Mouse (Mus musculus): ENCODE results near the gene Pms2. TPM values are rescaled to one million over a fixed set of nuclear protein-coding genes. Genes with fewer than 3 reads are reported as not detected.

Pms2 gene
- polyA plus RNA-seq, 1 experiment = 0.70 TPM

DNA sequence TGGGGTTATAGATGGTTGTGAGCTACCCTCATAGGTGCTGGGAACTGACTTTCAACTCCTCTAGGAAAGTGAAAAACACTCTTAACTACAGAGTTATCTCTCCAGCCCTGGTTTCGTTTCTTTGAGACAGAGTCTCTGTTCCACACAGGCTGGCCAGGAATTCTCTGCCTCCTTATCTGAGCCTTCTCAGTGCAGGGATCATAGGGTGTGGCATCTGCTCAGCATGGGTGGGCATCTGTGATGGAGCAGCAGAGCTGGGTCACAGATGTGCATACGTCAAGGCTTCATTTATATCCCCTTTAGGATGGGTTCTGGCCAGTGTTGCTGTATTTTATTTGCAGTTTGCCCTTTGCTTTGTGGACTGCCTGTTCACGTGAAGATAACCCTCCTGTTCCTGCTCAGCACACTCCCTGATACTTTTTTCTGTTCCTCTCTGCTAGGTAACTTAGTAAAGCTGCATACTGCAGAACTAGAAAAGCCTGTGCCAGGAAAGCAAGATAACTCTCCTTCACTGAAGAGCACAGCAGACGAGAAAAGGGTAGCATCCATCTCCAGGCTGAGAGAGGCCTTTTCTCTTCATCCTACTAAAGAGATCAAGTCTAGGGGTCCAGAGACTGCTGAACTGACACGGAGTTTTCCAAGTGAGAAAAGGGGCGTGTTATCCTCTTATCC lies 15.2 kb downstream of the Pms2 start:
- TF ChIP-seq GATA1 (IDR thresholded peaks at IDR 0.05; ENCODE audit: low read length) = no peak

- TF ChIP-seq GATA1 (IDR thresholded peaks at IDR 0.05; ENCODE audit: low read length) = no peak
Measured at GRCm38 (mm10) chr5:143927875-143928274, 18.1 kb downstream of the Pms2 start, which contains the start of gene Gm42421. Gm42421 (plus strand) TSS chr5:143928175.

- no peak for TF ChIP-seq GATA1 (IDR thresholded peaks at IDR 0.05; ENCODE audit: low read length)
Measured at GRCm38 (mm10) chr5:143929291-143929690, 19.5 kb downstream of the Pms2 start.

- no peak for TF ChIP-seq GATA1 (IDR thresholded peaks at IDR 0.05; ENCODE audit: low read length)
Measured at GRCm38 (mm10) chr5:143930656-143931055, 20.9 kb downstream of the Pms2 start.

DNA sequence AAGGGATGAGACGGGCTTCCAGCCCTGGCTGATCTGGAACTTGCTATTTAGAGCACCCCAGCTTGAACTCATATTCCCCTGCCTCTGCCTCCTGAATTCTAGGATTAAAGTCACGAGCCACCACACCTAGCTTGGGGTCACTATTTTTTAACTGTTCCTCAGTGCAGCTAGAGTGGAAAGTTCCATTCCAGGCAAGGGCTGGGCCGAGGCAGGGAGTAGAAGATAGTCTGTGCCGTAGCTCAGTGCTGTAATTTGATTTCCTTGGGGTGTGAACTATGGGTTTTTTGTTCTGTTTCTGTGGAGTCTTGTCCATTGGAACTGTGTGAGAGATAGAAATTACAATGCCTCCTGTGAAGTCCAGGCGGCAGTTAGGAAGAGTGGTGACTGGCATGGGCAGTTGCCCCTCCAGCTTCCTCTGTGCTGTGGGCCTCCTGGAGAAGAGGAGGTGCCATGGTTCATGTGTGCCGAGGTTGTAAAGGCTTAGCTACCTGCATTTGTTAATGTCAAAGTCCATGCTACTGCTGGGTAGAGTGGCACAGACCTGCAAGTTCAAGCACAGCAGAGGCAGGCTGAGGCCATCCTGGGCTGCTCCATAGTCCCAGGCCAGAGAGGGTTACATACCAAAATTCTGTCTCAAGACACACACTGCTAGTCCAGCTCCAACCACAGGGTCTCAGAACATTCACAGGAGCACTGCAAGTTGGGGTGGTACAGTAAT lies 22.3 kb downstream of the Pms2 start:
- TF ChIP-seq GATA1 (IDR thresholded peaks at IDR 0.05; ENCODE audit: low read length) = no peak

DNA sequence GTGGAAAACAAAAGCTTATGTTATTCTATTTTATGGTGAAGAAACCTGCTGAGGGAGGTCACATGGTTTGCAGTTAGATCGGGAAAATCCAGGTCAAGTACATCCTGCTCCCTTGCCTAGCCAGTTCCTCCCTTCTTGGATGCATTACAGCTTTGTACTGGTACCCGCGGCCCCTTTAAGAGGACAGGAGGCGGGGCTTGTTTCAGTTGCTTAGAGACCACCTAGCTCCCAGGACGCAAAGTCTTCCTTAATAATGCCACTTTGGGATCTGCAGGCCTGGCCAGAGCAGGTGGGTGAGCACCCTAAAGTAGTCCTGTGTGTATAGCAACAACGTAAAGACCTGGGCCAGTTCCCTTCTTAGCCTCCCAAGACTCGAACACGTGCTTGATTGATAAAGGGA lies 23.1 kb downstream of the Pms2 start, which contains the start of gene Rsph10b:
Gene Rsph10b (plus strand): TSS at position 205 of the 400 bp plus-strand sequence.
- no peak for TF ChIP-seq GATA1 (IDR thresholded peaks at IDR 0.05; ENCODE audit: low read length)

DNA sequence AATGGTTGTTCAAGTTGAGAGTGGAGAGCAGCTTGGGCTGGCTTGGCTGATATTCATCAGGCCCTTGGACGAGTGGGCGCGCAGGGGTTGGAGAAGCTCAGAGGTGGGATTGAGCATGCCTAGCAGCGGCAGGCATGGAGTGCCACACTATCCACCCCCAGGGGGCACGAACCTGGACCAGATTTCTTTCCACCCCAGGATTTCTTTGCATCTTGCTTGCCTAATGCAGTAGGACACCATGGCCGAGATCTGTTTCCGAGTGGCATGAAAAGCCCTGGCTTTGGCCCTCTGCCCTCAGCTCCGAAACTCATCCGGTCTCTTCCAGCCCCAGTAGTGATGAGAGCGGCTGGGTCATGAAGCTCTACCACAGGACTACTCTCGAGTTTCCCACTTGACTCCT lies 23.6 kb downstream of the Pms2 start:
- TF ChIP-seq GATA1 (IDR thresholded peaks at IDR 0.05; ENCODE audit: low read length) = no peak

DNA sequence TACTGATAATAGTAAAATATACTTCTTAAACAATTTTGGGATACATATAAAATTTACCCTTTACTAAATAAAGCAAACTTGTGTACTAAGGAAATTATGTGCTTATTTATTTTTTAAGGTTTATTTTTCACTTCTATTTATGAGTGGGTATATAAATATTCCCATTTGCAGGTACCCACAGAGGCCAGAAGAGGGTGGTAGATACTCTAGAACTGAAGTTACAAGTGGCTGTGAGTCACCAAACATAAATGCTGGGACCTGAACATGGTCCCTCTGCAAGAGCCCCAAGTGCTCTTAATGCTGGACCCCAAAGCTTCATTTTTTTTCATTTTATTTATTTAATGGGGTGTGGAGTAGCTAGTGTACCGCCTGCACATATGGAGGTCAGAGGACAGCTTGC lies 24.1 kb downstream of the Pms2 start:
- no peak for TF ChIP-seq GATA1 (IDR thresholded peaks at IDR 0.05; ENCODE audit: low read length)

DNA sequence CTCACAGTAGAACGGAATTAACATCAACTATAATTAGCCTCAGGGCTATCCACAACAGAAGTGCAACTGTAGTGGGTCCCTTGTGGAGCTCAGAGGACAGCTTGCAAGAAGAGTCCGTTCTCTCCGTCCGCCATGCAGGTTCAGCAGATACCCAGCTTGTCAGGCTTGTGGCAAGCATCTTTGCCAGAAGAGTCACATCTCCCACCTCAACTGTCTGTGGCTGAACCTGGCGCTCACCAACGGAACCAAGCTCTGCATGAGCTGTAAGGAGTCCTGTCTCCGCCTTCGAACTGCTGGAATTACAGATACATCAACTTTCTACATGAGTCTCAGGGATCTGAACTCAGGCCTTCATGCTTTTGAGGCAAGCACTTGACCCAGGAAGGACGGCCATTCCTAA lies 26.4 kb downstream of the Pms2 start:
- TF ChIP-seq GATA1 (IDR thresholded peaks at IDR 0.05; ENCODE audit: low read length) = no peak

- no peak for TF ChIP-seq GATA1 (IDR thresholded peaks at IDR 0.05; ENCODE audit: low read length)
Measured at GRCm38 (mm10) chr5:143941588-143941987, 31.8 kb downstream of the Pms2 start.

- no peak for TF ChIP-seq GATA1 (IDR thresholded peaks at IDR 0.05; ENCODE audit: low read length)
Measured at GRCm38 (mm10) chr5:143943231-143944125, 33.7 kb downstream of the Pms2 start.

- no peak for TF ChIP-seq GATA1 (IDR thresholded peaks at IDR 0.05; ENCODE audit: low read length)
Measured at GRCm38 (mm10) chr5:143948361-143948760, 38.6 kb downstream of the Pms2 start.

GRCm38 (mm10) chr5:143950016-143950415 lies 40.3 kb downstream of the Pms2 start:
- no peak for TF ChIP-seq GATA1 (IDR thresholded peaks at IDR 0.05; ENCODE audit: low read length)

- no peak for TF ChIP-seq GATA1 (IDR thresholded peaks at IDR 0.05; ENCODE audit: low read length)
Measured at GRCm38 (mm10) chr5:143957101-143957500, 47.3 kb downstream of the Pms2 start.

DNA sequence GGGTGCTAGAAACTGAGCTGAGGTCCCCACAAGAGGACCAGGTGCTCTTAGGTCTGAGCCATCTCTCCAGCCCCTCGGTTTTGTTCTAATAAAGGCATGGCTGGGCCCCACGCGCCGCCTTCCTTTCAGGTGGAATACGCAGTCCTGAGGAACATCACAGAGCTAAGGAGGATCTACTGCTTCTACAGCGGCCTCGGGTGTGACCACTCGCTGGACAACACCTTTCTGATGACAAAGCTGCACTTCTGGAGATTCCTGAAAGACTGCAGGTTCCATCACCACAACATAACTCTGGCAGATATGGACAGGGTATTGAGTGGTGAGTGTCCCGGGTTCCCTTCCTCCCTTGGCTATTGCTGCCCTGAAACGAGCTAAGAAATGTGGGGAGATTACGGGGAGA lies 49.8 kb downstream of the Pms2 start:
- TF ChIP-seq GATA1 (IDR thresholded peaks at IDR 0.05; ENCODE audit: low read length) = no peak

- no peak for TF ChIP-seq GATA1 (IDR thresholded peaks at IDR 0.05; ENCODE audit: low read length)
Measured at GRCm38 (mm10) chr5:143961176-143961575, 51.4 kb downstream of the Pms2 start.

All from G1E-ER4 (cell line).